Mouse (Mus musculus): ENCODE data around the gene Sytl3.

Gene Sytl3

DNA sequence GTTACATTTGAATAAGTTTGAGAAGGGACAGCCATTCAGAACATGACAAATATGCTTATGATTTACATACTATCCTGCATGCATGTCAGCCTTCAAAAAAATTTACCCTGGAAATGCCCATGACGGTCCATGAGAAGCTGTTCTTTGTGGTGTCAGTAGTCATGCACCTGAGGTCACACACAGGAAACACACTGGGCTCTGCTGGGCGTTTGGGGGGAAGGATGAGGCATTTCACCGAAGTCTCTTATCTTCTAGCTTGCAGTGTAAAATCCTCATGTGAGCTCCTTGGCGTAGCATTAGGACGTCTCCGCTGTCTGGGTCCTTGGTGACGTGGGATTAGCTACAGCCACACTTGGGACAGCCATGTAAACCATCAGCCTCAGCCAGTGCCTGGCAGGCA lies at the start of gene Sytl3:
Gene Sytl3 (plus strand): TSS at position 293 of the 400 bp plus-strand sequence.
- 91% methylated on average over 6 of the region's 7 CpGs for WGBS

DNA sequence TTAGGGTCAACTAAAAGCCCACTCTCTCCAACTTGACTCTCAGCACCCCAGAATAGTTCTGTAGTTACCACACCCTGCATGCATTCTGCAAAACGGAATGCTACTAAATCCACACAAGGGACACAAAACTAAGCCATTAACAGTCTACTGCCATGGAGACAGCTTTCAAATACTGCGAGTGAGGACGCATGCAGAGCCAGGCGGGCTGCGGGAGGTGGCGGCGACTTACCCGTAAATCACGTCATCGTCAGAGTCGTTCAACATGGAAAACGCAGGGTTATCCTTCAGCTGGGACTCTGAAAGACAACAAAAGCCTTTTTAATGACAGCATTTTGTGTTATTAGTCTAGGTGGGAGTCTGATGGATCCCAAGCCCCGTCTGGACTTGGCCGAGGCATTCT lies 45.4 kb upstream of the Sytl3 start:
- 91% methylated on average over 12 of the region's 14 CpGs for WGBS

DNA sequence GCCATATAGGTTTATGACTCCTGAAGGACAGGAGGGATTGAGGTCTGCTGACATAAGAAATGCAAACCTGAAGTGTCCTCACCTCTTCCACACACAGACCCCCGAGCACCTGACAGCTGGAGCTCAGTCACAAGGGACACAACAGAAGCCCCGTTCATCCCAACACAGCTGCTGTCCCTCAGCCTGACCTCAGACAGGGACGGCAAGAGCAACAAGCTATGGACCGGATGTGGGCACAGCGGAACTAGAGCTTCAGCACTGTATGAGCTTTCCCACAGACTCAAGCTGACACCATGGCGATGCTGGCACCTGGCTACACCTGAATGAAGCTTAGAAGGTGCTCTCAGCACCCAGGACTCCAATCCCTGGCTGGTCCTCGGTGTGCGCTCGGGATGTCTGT lies 44.6 kb upstream of the Sytl3 start:
- 76% methylated on average over 6 of the region's 9 CpGs for WGBS

DNA sequence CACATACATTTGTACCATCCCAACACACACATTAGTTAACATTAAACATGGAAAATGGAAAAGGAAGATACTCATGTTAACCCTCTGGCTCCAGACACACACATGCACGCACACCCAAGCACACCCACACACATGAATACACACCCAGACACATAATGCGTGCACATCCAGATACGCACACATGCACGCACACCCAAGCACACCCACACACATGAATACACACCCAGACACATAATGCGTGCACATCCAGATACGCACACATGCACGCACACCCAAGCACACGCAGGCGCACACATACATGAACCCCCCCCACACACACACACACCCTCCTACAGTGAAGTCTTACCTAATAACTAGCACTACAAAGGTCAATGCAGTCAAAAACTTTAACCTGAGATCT lies 42.2 kb upstream of the Sytl3 start:
- 96% methylated on average over 9 of the region's 9 CpGs for WGBS

DNA sequence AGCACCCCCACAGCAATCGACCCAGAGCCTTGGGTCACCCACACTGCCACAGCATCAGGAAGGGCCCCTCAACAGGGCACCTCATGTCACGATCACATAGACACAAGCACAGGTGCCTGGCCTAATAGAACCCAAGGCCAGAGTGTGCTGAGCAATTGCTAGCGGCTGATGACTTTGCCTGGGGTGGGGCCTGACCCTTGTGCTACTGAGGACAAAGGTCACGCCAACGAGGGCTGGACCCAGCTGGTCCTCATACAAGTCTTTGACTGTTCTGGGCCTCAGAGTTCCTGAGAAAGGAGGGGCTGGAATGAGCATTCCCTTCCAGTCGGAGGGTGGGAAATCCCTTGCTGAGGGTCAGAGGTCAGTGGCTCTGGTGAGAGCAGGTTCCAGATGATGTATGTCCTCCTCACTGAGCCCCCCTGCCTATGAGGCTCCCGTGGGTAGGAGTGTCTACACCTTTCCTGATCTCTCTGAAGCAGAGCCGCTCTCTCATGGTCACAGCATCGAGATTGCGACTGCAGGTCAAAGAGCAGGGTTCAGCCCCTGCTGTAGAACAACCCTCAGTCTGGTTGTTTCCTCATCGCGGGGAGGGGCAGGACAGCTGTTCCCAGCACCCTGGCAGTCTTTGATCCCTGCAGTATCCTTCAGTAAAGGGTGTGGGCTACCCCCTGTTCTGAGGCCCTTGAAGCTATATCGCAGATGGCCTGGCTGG lies 41.0 kb upstream of the Sytl3 start:
- 87% methylated on average over 8 of the region's 13 CpGs for WGBS

DNA sequence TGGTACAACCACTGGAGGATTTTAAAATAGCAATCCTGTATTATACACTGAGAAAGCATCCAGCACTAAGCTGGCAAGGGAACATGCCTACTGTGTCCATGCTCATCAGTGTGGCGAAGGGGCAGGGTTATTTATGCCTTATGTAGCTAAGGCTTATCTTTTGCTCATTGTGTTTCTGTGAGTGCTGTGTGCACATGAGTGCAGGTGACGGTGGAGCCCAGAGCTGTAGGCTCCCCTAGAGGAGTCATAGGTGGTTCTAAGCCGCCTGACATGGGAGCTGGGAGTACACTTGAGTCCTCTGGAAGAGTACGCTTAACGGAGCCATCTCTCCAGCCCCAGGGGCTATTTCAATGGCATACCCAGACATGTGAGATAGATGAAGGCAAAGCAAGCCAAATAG lies 39.6 kb upstream of the Sytl3 start:
- WGBS, result 90% methylated on average over 5 of the region's 5 CpGs

DNA sequence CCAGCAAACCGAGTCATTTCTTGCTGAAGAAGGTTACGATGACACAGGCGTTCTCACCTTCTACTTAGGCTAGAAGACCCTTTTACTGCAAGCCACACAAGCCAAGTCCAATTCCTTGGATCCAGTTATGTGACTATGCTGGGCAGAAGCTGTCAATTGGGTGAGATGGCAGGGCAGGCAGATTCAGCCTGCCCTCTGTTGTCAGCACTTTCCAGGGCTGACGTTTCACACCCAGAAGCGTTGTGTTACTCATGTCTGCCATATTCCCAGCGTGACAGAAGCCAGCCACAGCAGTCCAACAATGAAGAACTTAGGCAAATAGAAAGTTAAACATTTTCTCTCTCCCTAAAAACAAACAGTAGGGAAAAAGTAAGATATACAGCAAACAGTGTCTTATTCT lies 38.9 kb upstream of the Sytl3 start:
- WGBS, result 64% methylated on average over 5 of the region's 6 CpGs

DNA sequence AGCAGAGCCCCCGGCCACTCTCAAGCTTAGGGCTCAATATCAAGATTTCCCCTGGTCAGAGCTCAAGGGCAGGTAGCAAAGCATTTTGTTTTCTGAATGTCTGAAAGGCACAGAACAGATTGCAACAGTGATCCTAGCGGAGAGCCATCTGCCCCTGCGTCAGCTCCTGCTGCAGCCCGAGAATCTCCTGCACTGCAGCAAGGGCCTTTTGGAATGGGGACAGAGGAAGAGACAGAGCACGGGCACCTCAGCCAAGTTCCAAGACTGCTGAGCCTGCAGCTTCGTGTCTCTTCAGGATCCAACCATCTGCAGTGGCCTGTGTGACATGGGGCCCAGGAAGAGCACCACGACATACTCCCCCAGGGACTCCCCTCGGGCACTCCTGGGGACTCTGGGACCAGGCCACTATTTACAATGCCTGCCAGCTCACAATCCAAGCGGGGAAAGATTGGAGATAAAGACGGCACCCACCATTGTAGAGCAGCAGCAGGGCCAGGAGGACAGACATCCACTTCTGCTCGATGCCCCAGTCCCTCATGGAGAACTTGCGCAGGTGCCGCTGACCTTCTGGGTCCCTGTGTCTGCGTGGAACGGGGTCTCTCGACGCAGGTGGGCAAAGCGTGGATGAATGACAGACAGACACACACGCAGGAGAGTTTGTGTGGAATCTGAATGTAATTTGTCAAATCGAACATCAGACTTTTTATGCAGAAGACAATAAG lies 38.0 kb upstream of the Sytl3 start:
- WGBS, result 82% methylated on average over 18 of the region's 20 CpGs

DNA sequence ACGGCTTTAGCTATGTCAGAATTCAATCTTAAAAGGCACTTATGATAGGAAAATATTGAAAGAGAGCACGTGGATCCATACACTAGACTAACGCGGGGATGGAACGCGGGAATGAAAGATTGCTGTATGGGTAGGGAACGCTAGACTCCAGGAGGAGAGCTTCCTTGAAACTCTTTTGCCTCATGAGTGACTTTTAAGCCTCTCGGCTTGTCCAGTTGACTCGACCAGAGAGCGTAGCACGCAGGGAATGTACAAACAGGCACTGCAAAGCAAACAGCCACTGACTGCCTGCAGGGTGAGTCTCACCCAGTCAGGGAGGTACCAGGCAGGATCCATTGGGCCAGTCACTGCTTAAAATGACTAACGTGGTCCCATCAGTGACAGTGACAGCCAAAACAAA lies 36.9 kb upstream of the Sytl3 start:
- 93% methylated on average over 12 of the region's 12 CpGs for WGBS

DNA sequence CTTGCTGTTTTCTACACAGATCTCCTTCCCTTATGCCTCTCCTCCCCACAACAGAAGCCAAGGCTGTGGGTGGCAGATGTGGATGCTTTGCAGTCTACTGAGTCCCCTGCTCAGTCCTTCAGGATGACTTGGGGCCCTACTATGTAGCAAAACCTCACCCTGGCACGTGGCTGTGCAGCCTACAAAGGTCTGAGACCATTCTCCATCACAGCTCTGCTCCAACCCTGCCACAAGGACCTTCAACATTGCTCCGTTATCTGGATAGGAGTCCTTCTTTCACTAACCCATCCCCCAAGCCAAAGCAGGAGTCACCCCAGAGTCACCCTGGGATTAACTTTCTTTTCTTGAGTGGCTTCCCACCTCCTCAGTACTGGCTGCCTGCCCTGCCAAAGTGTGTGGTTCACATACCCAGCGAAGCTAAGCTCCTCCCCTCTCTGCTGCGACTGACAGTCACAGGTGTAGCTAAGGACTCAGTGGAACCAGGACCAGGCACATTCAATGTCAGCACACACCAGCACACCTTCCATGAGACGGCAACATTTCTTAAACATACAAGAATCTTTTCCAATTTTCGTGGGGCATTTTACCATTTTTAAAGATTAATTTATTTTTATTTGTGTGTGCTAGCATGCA lies 33.9 kb upstream of the Sytl3 start:
- WGBS, result 87% methylated on average over 2 of the region's 6 CpGs

DNA sequence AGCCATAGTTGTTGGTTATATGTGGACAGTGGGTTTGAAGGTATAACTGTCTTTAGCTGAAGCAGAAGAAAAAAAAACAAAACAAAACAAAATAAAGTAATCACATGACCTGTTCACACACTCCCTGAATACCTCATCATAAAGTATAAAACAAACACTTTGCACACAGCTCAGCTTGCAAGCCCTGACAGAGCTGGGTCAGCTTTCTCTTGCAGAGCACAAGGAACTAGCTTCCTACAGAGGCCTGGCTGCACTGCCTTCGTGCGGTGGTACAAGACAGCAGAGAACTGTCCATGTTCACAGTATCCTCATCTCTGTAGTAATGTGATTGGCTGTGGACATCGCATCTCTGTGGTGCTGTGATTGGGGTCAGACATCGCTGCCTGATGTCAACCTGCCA lies 28.5 kb upstream of the Sytl3 start:
- WGBS, result 93% methylated on average over 4 of the region's 4 CpGs

DNA sequence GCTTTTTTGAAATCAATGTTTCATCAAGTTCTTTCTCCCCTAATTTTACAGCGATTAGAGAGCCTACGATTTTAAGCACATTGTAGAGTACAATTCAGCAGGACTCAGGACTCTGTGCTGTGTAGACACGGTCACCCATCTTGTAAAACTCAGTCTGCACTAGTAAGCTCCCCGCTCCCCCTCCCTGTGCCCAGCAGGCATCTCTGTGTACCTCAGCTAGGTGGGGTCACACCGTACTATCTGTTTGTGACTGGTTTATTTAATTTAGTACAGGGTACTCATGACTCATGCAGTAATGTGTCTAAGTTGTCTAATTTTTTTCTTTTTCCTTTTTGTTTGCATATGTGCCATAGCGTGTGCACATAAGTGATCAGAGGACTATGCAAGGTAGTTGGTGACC lies 26.0 kb upstream of the Sytl3 start:
- WGBS, result 93% methylated on average over 6 of the region's 6 CpGs

DNA sequence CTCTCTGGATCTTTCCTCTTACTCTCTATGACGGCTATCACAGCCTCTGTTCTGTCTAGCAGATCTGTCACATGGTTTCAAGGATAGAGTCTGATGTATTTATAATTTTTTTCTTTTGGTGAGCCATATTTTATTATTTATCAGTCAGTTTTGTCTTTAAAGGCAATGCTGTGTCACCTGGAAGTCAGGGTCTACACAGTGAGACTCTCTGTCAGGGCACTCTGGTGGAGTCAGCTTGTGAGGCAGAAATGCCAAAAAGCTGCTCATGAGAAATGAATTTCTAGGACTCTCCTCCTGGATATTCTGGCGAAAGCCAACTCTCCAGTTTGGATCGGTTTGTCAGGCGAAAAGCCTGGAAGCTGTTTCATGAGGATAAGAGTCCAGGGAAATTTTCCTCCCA lies 23.1 kb upstream of the Sytl3 start:
- WGBS, result 92% methylated on average over 2 of the region's 4 CpGs

DNA sequence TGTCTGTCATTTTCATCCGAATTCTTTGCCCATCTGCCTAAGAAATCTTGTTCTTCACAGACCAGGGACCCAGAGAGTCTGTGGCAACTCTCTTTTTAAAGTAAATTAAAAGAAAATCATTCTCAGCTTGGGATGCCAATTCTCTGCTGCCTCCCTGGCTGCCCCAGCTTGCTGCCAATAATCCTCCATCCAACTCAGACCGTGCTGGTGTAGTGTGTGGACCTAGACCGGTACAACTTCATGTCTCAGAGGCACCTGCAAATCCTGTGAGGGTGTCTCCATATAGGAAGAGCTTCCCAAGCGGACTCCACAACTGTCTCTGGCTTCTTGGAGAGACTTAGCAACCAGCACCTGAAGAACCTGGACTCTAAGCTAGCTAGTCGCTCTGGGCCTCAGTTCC lies 22.0 kb upstream of the Sytl3 start:
- WGBS, result 87% methylated on average over 5 of the region's 5 CpGs

DNA sequence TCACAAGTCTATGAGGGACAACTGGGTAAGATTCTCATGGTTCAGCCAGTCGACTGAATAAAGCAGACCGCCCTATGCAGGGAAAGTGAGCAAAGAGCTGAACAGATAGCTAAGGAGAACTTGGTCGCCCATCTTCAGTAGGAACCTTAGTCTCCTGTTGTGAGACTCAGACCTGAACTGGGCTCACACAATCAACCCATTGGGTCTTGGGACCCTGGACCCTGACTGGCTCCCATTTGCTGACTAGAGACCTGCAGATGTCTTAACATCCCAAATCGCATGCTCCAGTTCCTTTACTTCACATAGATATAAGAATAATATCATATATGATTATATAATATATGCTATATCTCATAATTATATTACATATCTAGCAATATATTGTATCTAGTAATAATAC lies 21.5 kb upstream of the Sytl3 start:
- WGBS, result 97% methylated on average over 4 of the region's 4 CpGs

DNA sequence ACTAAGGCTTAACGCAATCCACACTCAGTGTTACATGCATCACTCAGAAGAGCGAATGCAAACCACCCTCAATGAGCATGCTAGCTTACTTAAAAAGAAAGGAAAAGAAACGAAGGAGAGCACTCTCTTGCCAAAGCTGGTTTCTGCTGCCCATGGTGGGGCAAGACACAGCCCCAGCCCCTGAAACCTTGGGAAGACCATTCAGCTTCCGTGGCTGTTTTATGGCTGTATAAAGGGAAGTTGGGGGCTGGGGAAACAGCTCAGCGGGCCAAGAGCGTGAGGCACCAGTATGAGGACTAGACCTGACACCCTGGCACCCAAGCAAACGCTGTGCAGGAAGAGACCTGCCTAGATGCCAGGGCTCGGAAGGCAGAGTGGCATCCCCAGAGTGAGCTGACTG lies 20.4 kb upstream of the Sytl3 start:
- WGBS, result 79% methylated on average over 8 of the region's 8 CpGs

DNA sequence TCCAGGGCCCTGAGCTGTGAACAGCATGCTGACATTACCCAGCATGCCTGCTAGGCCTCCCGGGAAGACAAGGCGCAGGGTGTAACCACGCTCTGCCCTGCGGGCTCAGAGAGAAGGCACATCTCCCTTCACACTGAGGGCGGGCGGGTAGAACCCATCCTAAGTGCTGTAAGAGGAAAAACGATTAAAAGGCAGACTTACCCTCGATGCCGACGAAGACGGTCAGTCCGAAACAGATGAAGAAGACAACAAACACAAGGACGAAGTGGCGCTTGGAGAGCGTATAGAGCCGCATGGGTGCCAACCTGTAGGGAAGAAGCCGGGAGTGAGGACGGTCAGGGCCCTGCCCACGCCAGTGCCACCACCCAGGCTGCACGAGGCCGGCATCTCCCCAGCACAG lies 19.4 kb upstream of the Sytl3 start:
- 94% methylated on average over 16 of the region's 21 CpGs for WGBS

DNA sequence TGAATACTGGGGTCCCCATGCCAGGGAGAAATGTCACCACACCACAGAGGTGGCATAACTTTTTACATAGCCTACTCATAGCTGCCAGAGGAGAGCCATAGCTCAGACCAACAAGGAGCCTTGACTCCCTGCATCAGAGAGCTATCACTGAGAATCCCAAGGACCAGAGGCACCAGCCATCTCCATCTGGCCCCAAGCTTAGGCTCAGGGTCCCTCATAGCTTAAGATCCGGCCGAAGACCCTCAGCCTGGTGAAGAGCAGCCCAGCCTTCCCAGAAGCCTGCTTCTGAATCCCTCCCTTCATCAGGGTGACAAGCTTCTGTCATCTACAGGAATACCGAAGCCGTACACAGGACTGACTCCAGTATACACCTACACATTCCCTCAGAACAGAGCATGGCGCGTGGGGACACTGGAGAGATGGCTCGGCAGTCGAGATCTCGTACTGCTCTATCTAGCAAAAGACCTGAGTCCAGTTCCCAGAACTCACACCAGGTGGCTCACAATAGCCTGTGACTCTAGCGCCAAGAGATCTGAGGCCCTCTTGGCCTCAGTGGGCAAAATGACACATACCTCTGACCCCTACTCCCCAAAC lies 18.8 kb upstream of the Sytl3 start:
- WGBS, result 81% methylated on average over 10 of the region's 10 CpGs

DNA sequence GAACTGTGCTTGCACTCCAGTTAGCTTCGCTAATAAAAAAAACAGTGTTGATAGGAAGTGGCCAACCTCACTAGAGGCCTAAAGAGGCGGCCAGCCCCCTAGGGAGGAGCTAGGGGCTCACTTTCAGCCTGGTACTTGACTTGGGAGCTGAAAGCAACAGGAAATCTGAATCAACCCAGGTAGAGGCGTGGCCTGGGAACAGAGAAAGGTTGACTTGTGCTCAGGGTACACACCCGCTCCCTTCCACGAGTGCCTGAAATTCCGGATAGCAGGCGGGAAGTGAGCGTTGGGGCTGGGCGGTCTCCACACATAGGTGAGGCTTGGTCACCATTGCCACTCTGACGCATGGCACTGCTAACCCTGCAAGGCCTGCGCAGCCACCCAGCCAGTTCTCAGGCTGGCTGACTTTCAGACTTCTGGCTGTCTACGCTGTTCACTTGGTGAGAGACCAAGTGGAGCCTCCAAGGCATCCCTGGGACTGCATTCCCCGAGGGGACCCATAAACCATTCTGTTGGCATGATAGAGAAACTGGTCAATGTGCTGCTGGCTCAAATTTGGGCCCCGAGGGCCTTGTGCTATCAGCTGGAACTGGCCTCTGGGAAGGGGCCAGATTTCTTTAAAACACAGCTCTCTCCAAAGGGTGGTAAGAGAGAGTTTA lies 18.0 kb upstream of the Sytl3 start:
- WGBS, result 89% methylated on average over 14 of the region's 14 CpGs

DNA sequence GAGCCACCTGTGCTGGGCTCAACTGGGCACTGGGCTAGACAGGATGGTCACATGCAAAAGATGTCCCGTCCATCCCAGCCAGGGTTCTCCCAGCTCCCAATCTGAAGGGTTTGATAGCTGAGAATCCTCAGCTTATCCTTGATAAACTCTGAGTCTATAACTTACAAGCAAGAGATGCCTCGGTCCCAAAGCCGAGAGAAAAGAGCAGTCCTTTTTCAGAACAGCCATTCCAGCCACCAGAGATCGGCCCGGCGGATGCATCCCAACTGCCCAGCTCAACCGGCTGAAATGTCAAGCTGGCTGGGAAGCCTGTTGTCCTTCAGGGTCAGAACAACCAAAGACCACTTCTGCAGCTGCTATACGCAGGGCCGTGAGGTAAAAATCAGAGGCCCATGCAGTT lies 14.7 kb upstream of the Sytl3 start:
- WGBS, result 89% methylated on average over 8 of the region's 9 CpGs

DNA sequence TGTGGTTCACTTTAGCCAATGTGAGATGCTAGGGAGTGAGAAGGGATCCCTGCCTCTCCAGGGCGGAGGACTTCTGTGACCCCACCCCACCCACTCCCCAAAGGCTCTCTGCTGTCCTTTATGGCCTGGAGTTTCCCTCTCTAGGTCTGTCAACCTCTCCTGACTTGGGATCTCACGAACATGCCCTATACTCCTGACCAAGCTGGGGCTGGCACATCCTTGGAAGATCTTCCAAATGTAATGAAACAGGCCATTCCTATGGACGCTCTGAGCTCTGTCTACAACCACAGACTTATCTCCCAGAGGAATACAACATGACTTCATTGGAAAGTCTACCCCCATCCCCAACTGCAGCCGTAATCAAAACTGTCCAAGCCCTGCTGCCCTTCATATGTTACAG lies 14.2 kb upstream of the Sytl3 start:
- 93% methylated on average over 4 of the region's 4 CpGs for WGBS

DNA sequence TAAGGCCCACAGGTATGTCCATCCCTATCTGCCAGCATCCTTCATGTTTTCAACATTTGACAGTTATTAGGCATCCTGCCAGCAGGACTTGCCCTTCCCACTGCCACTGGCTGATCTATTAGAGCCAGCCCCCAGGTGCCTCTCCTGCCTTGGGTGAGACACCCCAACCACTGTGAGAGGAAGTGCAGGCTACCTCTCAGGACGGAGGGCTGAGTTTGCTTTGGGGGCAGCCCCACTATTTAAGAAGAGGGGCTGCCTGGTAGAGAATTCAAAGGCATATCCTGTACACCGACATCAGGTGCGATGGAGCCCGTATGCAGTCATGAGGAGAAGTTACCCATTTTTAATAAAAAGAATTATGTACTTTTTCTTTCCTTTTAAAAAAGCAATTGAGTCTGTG lies 13.2 kb upstream of the Sytl3 start:
- WGBS, result 89% methylated on average over 4 of the region's 4 CpGs
